Mouse (Mus musculus) layer of hippocampus, adult 2 months (tissue): ENCODE measurements at regions not wholly inside any gene's neighbourhood (a gene's known extent, or its start where the extent isn't known, plus 50 kb on each side); places are given as distances from the start of the nearest gene placed in this dataset.
"Not testable (repeated sequence)": the region's sequence is repeated elsewhere in the genome, so short reads cannot be mapped to it uniquely, and the experiment has no call there.

ENCODE experiments used
- DNase-seq, 2 experiments: peaks; one replicate each; pipeline ENCODE4 v3.0.0; 2022; ENCODE audit warnings: low spot score in 2 of 2
- H3K27ac ChIP-seq: fragments of 200-600 bp; 2 replicates; pipeline ENCODE4 v1.8.1; 2022
- H3K4me3 ChIP-seq: fragments of 200-600 bp; 2 replicates; pipeline ENCODE4 v1.8.1; 2022; ENCODE audit warnings: mild to moderate bottlenecking
- CTCF ChIP-seq: fragments of 200-600 bp; conservative IDR thresholded peaks from 2 replicates; pipeline ENCODE4 v1.8.1; 2022; ENCODE audit warnings: antibody characterized with exemption, mild to moderate bottlenecking, moderate library complexity

- Histone ChIP-seq H3K27ac (no peak overlapping the region), H3K4me3 (no peak overlapping the region)
- no peak for TF ChIP-seq CTCF
- no peak for DNase-seq
Observed at GRCm38 (mm10) chr1:4623268-4623667, 184.4 kb upstream of the Gm37988 start.

- no peak for TF ChIP-seq CTCF
- DNase-seq: no peak
- no peak overlapping the region for H3K4me3 ChIP-seq
- no peak overlapping the region for H3K27ac ChIP-seq
Observed at GRCm38 (mm10) chr1:4653937-4654336, 153.8 kb upstream of the Gm37988 start.

- DNase-seq: no peak
- no peak overlapping the region for H3K4me3 ChIP-seq
- TF ChIP-seq CTCF: no peak
- H3K27ac ChIP-seq: no peak overlapping the region
Observed at GRCm38 (mm10) chr1:4655252-4655651, 152.4 kb upstream of the Gm37988 start.

GRCm38 (mm10) chr1:4656883-4657282 is 150.8 kb upstream of the Gm37988 start:
- Histone ChIP-seq H3K27ac (no peak overlapping the region), H3K4me3 (no peak overlapping the region)
- TF ChIP-seq CTCF: no peak
- DNase-seq: no peak

GRCm38 (mm10) chr1:4660081-4660480 is 147.6 kb upstream of the Gm37988 start:
- not testable (repeated sequence) for H3K27ac ChIP-seq, H3K4me3 ChIP-seq, DNase-seq

- not testable (repeated sequence) for DNase-seq, H3K4me3 ChIP-seq
Observed at GRCm38 (mm10) chr1:4660616-4661015, 147.1 kb upstream of the Gm37988 start.

GRCm38 (mm10) chr1:4661761-4662160 is 145.9 kb upstream of the Gm37988 start:
- TF ChIP-seq CTCF: no peak
- Histone ChIP-seq H3K27ac (no peak overlapping the region), H3K4me3 (no peak overlapping the region)
- DNase-seq: no peak

More at GRCm38 (mm10) chr1:4660616-4661015, 147.1 kb upstream of the Gm37988 start:
- H3K27ac ChIP-seq: not testable (repeated sequence)

- Histone ChIP-seq H3K27ac (no peak overlapping the region), H3K4me3 (no peak overlapping the region)
- no peak for DNase-seq
- TF ChIP-seq CTCF: peak; percentile 30
Observed at GRCm38 (mm10) chr1:4669732-4670131, 138.0 kb upstream of the Gm37988 start.

- no peak for DNase-seq
- H3K27ac ChIP-seq: no peak overlapping the region; the same call in 1 of the 2 replicates
- no peak overlapping the region for H3K4me3 ChIP-seq
- TF ChIP-seq CTCF: no peak
Observed at GRCm38 (mm10) chr1:4671237-4672019, 136.3 kb upstream of the Gm37988 start.

GRCm38 (mm10) chr1:4672344-4672743 is 135.3 kb upstream of the Gm37988 start:
- H3K4me3 ChIP-seq: no peak overlapping the region
- no peak overlapping the region for H3K27ac ChIP-seq
- TF ChIP-seq CTCF: no peak
- DNase-seq: no peak

GRCm38 (mm10) chr1:4687605-4688004 is 120.1 kb upstream of the Gm37988 start:
- no peak for TF ChIP-seq CTCF
- no peak overlapping the region for H3K4me3 ChIP-seq

GRCm38 (mm10) chr1:4689096-4689495 is 118.6 kb upstream of the Gm37988 start:
- no peak for DNase-seq
- Histone ChIP-seq H3K27ac (no peak overlapping the region), H3K4me3 (no peak overlapping the region; the same call in 1 of the 2 replicates)
- no peak for TF ChIP-seq CTCF

More at GRCm38 (mm10) chr1:4687605-4688004, 120.1 kb upstream of the Gm37988 start:
- H3K27ac ChIP-seq: no peak overlapping the region
- no peak for DNase-seq

- no peak for DNase-seq
- Histone ChIP-seq H3K27ac (no peak overlapping the region), H3K4me3 (no peak overlapping the region)
- no peak for TF ChIP-seq CTCF
Observed at GRCm38 (mm10) chr1:4703316-4703715, 104.4 kb upstream of the Gm37988 start.

GRCm38 (mm10) chr1:4706171-4706570 is 101.5 kb upstream of the Gm37988 start:
- no peak overlapping the region for H3K4me3 ChIP-seq
- TF ChIP-seq CTCF: no peak
- DNase-seq: no peak
- H3K27ac ChIP-seq: no peak overlapping the region
